23 mouse cellular contexts compared by ENCODE assay signal in the genomic region with DNA sequence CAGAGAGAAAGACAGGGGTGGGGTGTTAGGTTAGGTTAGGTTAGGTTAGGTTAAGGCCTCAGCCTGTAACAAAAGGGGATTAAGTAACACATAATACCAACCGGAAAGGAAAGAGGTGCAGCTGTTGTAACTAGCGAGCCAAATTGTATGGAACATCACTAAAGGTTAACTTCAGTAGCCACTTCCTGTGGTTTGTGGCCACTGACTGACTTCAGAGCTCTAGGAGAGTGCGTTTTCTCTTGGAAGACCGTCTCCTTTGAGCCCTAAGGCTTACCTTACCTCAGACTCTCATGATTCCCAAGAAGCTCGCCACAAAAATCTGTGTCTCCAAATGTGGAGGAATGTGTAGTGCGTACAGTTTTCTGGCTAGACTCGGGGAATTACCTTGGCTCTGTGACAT.
DNase-seq lines count a peak whose midpoint lies in the region; ATAC-seq and TF ChIP-seq lines count a peak whose summit lies in the region.
"Had no signal": no experiment of that assay in that cellular context is flagged by ENCODE, and none has a peak within 500 bp of the region (broad histone marks: within the 10 kb centered on the region; RNA-seq: fewer than 3 reads in every experiment).

No protein-coding gene starts in this region.

- DNase-seq in embryonic facial prominence, embryonic 14.5 days (ENCODE audit: low spot score): peak; percentile 64
- DNase-seq in embryonic facial prominence, embryonic 10.5 days (ENCODE audit: low spot score): no peak
- peak; percentile 63 for DNase-seq in Patski (ENCODE audit: low read depth, low spot score)
- peak; percentile 35 for DNase-seq in thymus, postnatal 14 days
- DNase-seq in lung, postnatal 25 days (ENCODE audit: low spot score): no peak
- DNase-seq in ovary, postnatal 14 days (ENCODE audit: low spot score): no peak
- DNase-seq in forebrain, embryonic 10.5 days (ENCODE audit: extremely low spot score, low spot score): no peak
- DNase-seq: adrenal gland, adult 2 months; cerebellum, adult 9-10 months; gastrocnemius, adult 2 months; heart, adult 2 months; kidney, adult 9 months; kidney, postnatal 25 days; lung, adult 2 months; lung, postnatal 4 days; right cerebral cortex, postnatal 25 days had no signal

- POLR2A ChIA-PET in Patski (lab: Charles Lee): interaction anchor here (0.7 kb wide), 1 partner anchor 1566 kb away, joined by 5 read pairs; no protein-coding TSS in a partner anchor

- peaks cover 20% of the 10 kb centered on the region for H3K4me1 ChIP-seq in embryonic facial prominence, embryonic 14.5 days (ENCODE audit: control insufficient read depth, insufficient read depth, low read length)
- H3K4me1 ChIP-seq in embryonic facial prominence, embryonic 10.5 days: peaks cover 19% of the 10 kb centered on the region; the same call in 1 of the 2 replicates
- H3K4me1 ChIP-seq in forebrain, embryonic 10.5 days: peaks cover 8% of the 10 kb centered on the region
- H3K4me1 ChIP-seq: heart, embryonic 15.5 days; liver, embryonic 12.5 days had no signal

- H3K27me3 ChIP-seq in embryonic facial prominence, embryonic 14.5 days (replicated peaks; ENCODE audit: control insufficient read depth, insufficient read depth, low read length): no peaks in the 10 kb centered on the region
- no peaks in the 10 kb centered on the region for H3K27me3 ChIP-seq in embryonic facial prominence, embryonic 10.5 days (replicated peaks; ENCODE audit: low read depth, poor library complexity, severe bottlenecking)
- H3K27me3 ChIP-seq in Patski: no peaks in the 10 kb centered on the region
- no peaks in the 10 kb centered on the region for H3K27me3 ChIP-seq in forebrain, embryonic 10.5 days (ENCODE audit: poor library complexity, severe bottlenecking)
- H3K27me3 ChIP-seq: embryonic facial prominence, embryonic 13.5 days; heart, embryonic 15.5 days; hindbrain, embryonic 12.5 days; liver, embryonic 12.5 days; midbrain, embryonic 12.5 days; neural tube, embryonic 13.5 days had no signal

- TF ChIP-seq CTCF in Patski (IDR thresholded peaks at IDR 0.05): no peak

- in situ Hi-C loops in Patski (cut with MboI; ENCODE audit: low pct_unique_long_range_greater_than_20kb): no loop called here

- H3K4me3 ChIP-seq in embryonic facial prominence, embryonic 14.5 days (ENCODE audit: low read depth, low read length): no peak overlapping the region
- H3K4me3 ChIP-seq in embryonic facial prominence, embryonic 10.5 days: no peak overlapping the region
- no peak overlapping the region for H3K4me3 ChIP-seq in forebrain, embryonic 10.5 days
- H3K4me3 ChIP-seq: embryonic facial prominence, embryonic 13.5 days; gastrocnemius, adult 2 months; heart, adult 2 months; heart, embryonic 15.5 days; hindbrain, embryonic 12.5 days; liver, embryonic 12.5 days; midbrain, embryonic 12.5 days; neural tube, embryonic 13.5 days had no signal

- no peaks in the 10 kb centered on the region for H3K36me3 ChIP-seq in embryonic facial prominence, embryonic 14.5 days (ENCODE audit: control insufficient read depth, insufficient read depth, low read length)
- H3K36me3 ChIP-seq in embryonic facial prominence, embryonic 10.5 days (replicated peaks): no peaks in the 10 kb centered on the region
- H3K36me3 ChIP-seq in forebrain, embryonic 10.5 days (replicated peaks): no peaks in the 10 kb centered on the region
- H3K36me3 ChIP-seq: heart, embryonic 15.5 days; hindbrain, embryonic 12.5 days; liver, embryonic 12.5 days; midbrain, embryonic 12.5 days; neural tube, embryonic 13.5 days had no signal

- no peaks in the 10 kb centered on the region for H3K9me3 ChIP-seq in embryonic facial prominence, embryonic 14.5 days (ENCODE audit: control insufficient read depth, low read length)
- H3K9me3 ChIP-seq in embryonic facial prominence, embryonic 10.5 days: no peaks in the 10 kb centered on the region
- H3K9me3 ChIP-seq in forebrain, embryonic 10.5 days: no peaks in the 10 kb centered on the region
- H3K9me3 ChIP-seq: embryonic facial prominence, embryonic 13.5 days; heart, embryonic 15.5 days; hindbrain, embryonic 12.5 days; liver, embryonic 12.5 days; midbrain, embryonic 12.5 days; neural tube, embryonic 13.5 days had no signal

- CTCF ChIA-PET in Patski (lab: Charles Lee): interaction anchor here (0.9 kb wide), 1 partner anchor 9 kb away, joined by 3 read pairs; no protein-coding TSS in a partner anchor

- 62% methylated on average over 7 of the region's 7 CpGs for WGBS in embryonic facial prominence, embryonic 14.5 days
- 84% methylated on average over 7 of the region's 7 CpGs for WGBS in embryonic facial prominence, embryonic 10.5 days
- 85% methylated on average over 7 of the region's 7 CpGs for WGBS in forebrain, embryonic 10.5 days

- H3K27ac ChIP-seq in embryonic facial prominence, embryonic 14.5 days (replicated peaks; ENCODE audit: low read depth, low read length): no peak overlapping the region
- H3K27ac ChIP-seq in embryonic facial prominence, embryonic 10.5 days (replicated peaks): no peak overlapping the region
- no peak overlapping the region for H3K27ac ChIP-seq in forebrain, embryonic 10.5 days
- H3K27ac ChIP-seq: gastrocnemius, adult 2 months; heart, adult 2 months; heart, embryonic 15.5 days; hindbrain, embryonic 12.5 days; liver, embryonic 12.5 days; midbrain, embryonic 12.5 days; neural tube, embryonic 13.5 days had no signal

- H3K9ac ChIP-seq in embryonic facial prominence, embryonic 14.5 days (ENCODE audit: low read depth, low read length): no peak overlapping the region
- H3K9ac ChIP-seq: embryonic facial prominence, embryonic 13.5 days; heart, embryonic 15.5 days; hindbrain, embryonic 12.5 days; liver, embryonic 12.5 days; midbrain, embryonic 12.5 days; neural tube, embryonic 13.5 days had no signal

- H3K4me2 ChIP-seq in embryonic facial prominence, embryonic 14.5 days (ENCODE audit: low read depth, low read length): no peak overlapping the region
- H3K4me2 ChIP-seq: embryonic facial prominence, embryonic 13.5 days; heart, embryonic 15.5 days; hindbrain, embryonic 12.5 days; liver, embryonic 12.5 days; midbrain, embryonic 12.5 days; neural tube, embryonic 13.5 days had no signal

- ATAC-seq in embryonic facial prominence, embryonic 14.5 days (ENCODE audit: low read depth): no peak
- peak; percentile 61 for ATAC-seq in Patski
- ATAC-seq in hematopoietic stem cell, adult 5-6 weeks (replicated peaks in 1 of 2; ENCODE audit: insufficient read depth in 1 of 2, low FRiP score in 2 of 2, low TSS enrichment in 1 of 2, low read depth in 1 of 2, poor library complexity in 2 of 2, severe bottlenecking in 2 of 2): peak; percentile 35 to 47; a peak in 3 of 4 replicates
- ATAC-seq: liver, embryonic 12.5 days had no signal

Comparison
In these comparisons a context has a peak if more than half of its experiments do, and no peak if none do; other contexts are left out.
1. DNase-seq: peak in embryonic facial prominence, embryonic 14.5 days (single experiment), Patski (single experiment) and thymus, postnatal 14 days (single experiment); none in embryonic facial prominence, embryonic 10.5 days (single experiment), lung, postnatal 25 days (single experiment), ovary, postnatal 14 days (single experiment) and forebrain, embryonic 10.5 days (single experiment).